Mouse (Mus musculus) liver, embryonic 16.5 days (tissue): ENCODE data around the gene Fdxr. TPM values are rescaled to one million over a fixed set of nuclear protein-coding genes. Genes with fewer than 3 reads are reported as not detected.

ENCODE experiments used
- ATAC-seq: fragments of 200-750 bp; cut with Nextera tagmentation; 2 replicates; pipeline ENCODE4 v1.8.0; 2017; ENCODE audit warnings: low read depth, mild to moderate bottlenecking, moderate number of reproducible peaks, moderate library complexity
- H3K27ac ChIP-seq: fragments of 300-500 bp; sonication (generic); 2 replicates; pipeline ENCODE4 v1.5.1; 2014; ENCODE audit warnings: mild to moderate bottlenecking, low read length
- H3K27me3 ChIP-seq: fragments of 300-500 bp; sonication (generic); 2 replicates; pipeline ENCODE4 v1.6.1; 2014; ENCODE audit warnings: low read depth, low read length, mixed read lengths; ENCODE audit not compliant: control insufficient read depth, insufficient read depth
- H3K36me3 ChIP-seq: fragments of 300-500 bp; sonication (generic); 2 replicates; pipeline ENCODE4 v1.6.1; 2014; ENCODE audit warnings: mild to moderate bottlenecking; ENCODE audit not compliant: control insufficient read depth, insufficient read depth
- H3K4me1 ChIP-seq: fragments of 300-500 bp; sonication (generic); 2 replicates; pipeline ENCODE4 v1.6.1; 2014; ENCODE audit warnings: low read depth, low read length, mixed read lengths; ENCODE audit not compliant: control insufficient read depth
- H3K4me2 ChIP-seq: fragments of 300-500 bp; sonication (generic); 2 replicates; pipeline ENCODE4 v1.6.1; 2014; ENCODE audit warnings: low read depth, low read length, mixed read lengths
- H3K4me3 ChIP-seq: fragments of 300-500 bp; sonication (generic); 2 replicates; pipeline ENCODE4 v1.5.1; 2014; ENCODE audit warnings: low read depth, mild to moderate bottlenecking, low read length
- H3K9ac ChIP-seq: fragments of 300-500 bp; sonication (generic); 2 replicates; pipeline ENCODE4 v1.6.1; 2014; ENCODE audit warnings: low read depth, low read length
- H3K9me3 ChIP-seq: fragments of 300-500 bp; sonication (generic); replicated peaks from 2 replicates; pipeline ENCODE4 v1.6.1; 2016; ENCODE audit warnings: low read length; ENCODE audit not compliant: control insufficient read depth
- WGBS: fragments of 180-500 bp; shearing (Covaris S2); extraction: QIAGEN DNeasy Blood & Tissue Kit; methylation state at CpG from one replicate; pipeline ENCODE4 v1.1.7; 2014; ENCODE audit not compliant: insufficient replicate concordance; 5-methylcytosine and 5-hydroxymethylcytosine counted together
- polyA plus RNA-seq: library from polyadenylated mRNA; unstranded; fragments of >200 nt; fragmentation: Nextera tagmentation; extraction: Ambion mirVana; gene quantifications from 2 replicates; pipeline ENCODE4 v1.2.1, GENCODE M21; 2015

The Fdxr gene
- polyA plus RNA-seq, 1 experiment from 2014 or later, result 21.7 TPM

DNA sequence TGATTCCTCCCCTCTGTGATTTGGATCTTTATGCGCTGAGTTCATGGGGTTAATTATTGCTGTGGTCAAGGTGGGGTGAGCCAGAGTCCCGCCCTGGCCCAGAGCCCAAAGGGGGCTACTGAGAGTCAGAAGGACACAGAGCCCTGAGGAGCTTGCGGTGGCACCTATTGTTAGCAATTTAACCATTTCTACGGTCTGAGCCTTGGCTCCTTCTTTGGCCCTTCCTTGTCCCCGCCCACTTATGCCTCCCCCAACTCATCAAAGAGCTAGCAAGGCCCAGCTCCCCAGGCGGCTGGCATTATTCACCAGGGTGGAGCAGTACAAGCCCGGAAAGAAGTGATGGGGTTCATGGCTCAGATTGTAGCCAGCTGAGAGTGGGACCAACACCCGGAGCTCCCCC, 30.0 kb upstream of the Fdxr start, which contains the start of gene Otop2:
Gene Otop2 (plus strand): TSS at position 301 of the 400 bp plus-strand sequence.
- WGBS, result 29% methylated on average over 8 of the region's 8 CpGs

DNA sequence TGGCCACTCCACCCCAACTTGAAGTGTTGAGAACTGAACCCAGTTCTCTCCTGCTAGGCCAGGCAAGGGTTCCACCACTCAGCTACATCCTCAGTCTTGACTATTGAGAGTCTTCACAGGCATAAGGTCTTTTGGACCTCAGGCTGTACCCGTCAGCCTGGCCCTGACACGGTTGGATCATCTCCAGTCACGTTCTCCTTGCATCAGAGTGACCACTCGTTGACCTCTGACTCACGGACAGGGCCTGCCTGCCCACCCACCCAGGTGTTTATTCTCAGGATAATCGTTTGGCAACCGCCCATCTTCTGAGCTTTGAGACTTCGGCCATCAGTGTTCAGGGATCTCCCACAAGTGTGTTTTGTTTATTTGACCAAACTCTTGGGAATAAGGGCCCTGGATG, 26.3 kb upstream of the Fdxr start:
- Histone ChIP-seq H3K9me3 (no peaks in the 10 kb centered on the region), H3K4me2 (no peak overlapping the region), H3K4me1 (no peaks in the 10 kb centered on the region), H3K9ac (no peak overlapping the region), H3K27ac (no peak overlapping the region), H3K4me3 (no peak overlapping the region), H3K36me3 (no peaks in the 10 kb centered on the region), H3K27me3 (peaks cover 3% of the 10 kb centered on the region; the same call in 1 of the 2 replicates)
- ATAC-seq, result no peak
- 47% methylated on average over 8 of the region's 8 CpGs for WGBS

More for the DNA sequence above, 30.0 kb upstream of the Fdxr start, which contains the start of gene Otop2:
- Histone ChIP-seq H3K4me3 (no peak within 1 kb of the TSS), H3K9me3 (no peaks in the 10 kb centered on the region), H3K4me1 (no peaks in the 10 kb centered on the region), H3K4me2 (no peak within 1 kb of the TSS), H3K36me3 (no peaks in the 10 kb centered on the region), H3K27me3 (no peaks in the 10 kb centered on the region), H3K27ac (no peak within 1 kb of the TSS), H3K9ac (no peak within 1 kb of the TSS)
- no peak for ATAC-seq

DNA sequence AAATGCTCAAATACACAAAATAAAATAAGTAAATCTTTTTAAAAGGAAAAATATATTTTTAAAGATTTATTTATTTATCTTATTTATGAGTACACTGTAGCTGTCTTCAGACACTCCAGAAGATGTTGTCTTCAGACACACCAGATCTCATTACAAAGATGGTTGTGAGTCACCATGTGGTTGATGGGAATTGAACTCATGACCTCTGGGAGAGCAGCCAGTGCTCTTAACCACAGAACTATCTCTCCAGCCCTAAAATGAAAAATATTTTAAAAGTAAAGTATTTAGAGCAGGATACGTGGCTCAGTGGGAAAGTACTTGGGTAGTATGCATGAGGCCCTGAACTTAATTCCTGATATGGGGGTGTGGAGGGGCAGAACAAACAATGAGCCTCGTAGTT, 24.5 kb upstream of the Fdxr start:
- Histone ChIP-seq H3K4me1 (no peaks in the 10 kb centered on the region), H3K9ac (no peak overlapping the region), H3K36me3 (no peaks in the 10 kb centered on the region), H3K4me3 (no peak overlapping the region), H3K27ac (no peak overlapping the region), H3K27me3 (peaks cover 15% of the 10 kb centered on the region; the same call in 1 of the 2 replicates), H3K4me2 (no peak overlapping the region), H3K9me3 (no peaks in the 10 kb centered on the region)
- ATAC-seq, result no peak
- WGBS, result 54% methylated on average over 2 of the region's 2 CpGs

DNA sequence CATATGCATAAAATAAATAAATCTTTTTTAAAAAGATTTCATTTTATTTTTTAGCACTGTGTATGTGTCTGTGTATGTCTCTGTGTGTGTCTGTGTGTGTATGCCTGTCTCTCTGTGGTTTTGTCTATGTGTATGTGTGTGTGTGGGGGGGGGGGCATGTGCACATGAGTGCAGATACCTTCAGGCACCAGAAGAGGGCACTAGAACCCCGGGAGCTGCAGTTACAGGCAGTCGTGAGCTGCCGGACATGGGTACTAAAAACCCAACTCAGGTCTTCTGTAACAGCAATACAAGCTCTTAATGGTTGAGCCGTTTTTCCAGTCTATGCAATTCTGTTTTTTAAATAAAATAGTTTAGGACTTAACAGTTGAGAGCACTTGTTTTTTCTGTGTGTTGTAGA, 23.9 kb upstream of the Fdxr start:
- Histone ChIP-seq H3K27me3 (peaks cover 15% of the 10 kb centered on the region; the same call in 1 of the 2 replicates), H3K36me3 (no peaks in the 10 kb centered on the region), H3K4me1 (no peaks in the 10 kb centered on the region), H3K4me2 (no peak overlapping the region), H3K9ac (no peak overlapping the region), H3K9me3 (no peaks in the 10 kb centered on the region), H3K4me3 (no peak overlapping the region), H3K27ac (no peak overlapping the region)
- whole genome bisulfite sequencing, result 58% methylated on average over 4 of the region's 4 CpGs
- ATAC-seq, result no peak

DNA sequence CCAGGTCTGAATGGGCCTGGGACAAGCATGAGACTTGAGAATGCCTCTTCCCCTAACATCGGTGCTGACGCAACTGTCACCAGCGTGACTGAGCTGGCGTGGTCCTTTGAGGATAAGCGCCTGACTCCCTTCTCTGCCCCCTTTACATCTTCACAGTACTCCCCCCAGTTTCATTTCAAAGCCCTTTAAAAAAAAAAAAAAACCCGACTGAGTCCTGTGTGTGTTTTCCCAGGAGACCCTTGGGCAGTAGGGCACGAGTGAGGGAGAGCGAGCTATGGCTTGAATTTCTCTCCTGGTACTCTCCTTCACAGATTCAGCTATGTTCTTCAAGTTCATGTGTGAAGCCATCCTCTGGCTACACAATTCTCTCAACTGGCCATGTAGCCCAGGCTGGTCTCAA, 21.3 kb upstream of the Fdxr start:
- H3K4me2 ChIP-seq, result 0 out of 2 replicates have a peak overlapping the region, but pooled peaks have one; percentile 49
- no peaks in the 10 kb centered on the region for H3K9me3 ChIP-seq
- no peak for ATAC-seq
- H3K4me3 ChIP-seq, result no peak overlapping the region
- no peaks in the 10 kb centered on the region; the same call in 1 of the 2 replicates for H3K36me3 ChIP-seq
- WGBS, result 41% methylated on average over 8 of the region's 8 CpGs
- H3K27me3 ChIP-seq, result peaks cover 15% of the 10 kb centered on the region; the same call in 1 of the 2 replicates
- no peaks in the 10 kb centered on the region for H3K4me1 ChIP-seq
- no peak overlapping the region for H3K9ac ChIP-seq
- H3K27ac ChIP-seq, result no peak overlapping the region

DNA sequence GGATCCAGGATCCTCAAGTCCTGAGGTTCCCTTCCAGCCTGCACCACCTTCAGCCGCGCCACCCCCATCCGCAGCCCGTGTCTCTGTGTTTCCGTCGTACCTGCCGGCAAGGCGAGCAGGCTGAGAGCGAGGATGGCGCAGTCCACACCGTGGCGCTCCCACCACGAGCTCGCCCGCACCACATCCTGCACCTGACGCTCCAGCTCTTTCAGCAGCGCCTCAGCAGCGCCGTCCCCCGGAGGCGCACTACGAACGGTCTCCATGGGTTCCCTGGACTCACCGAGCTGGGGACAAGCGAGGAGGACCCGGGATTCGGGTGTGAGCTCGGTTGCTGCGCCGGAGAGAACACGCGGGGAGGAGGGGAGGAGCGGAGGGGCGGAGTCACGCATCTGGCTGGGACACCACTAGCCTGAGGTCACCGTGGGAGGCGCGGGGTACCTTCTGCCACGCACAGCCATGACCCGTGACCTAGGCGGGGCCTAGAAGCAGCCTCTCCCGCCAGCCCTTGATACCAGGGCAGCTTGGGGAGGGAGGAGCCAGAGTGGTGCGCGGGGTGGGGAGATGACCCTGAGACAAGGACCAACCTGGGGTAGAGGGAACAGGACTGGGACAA, 20.5 kb upstream of the Fdxr start, which contains the start of gene Fads6:
Gene Fads6 (minus strand): TSS at position 450 of the 613 bp plus-strand sequence.
- Histone ChIP-seq H3K9ac (peak within 1 kb of the TSS; percentile 57), H3K4me3 (peak within 1 kb of the TSS; percentile 55), H3K36me3 (no peaks in the 10 kb centered on the region; the same call in 1 of the 2 replicates), H3K4me1 (no peaks in the 10 kb centered on the region), H3K27ac (peak within 1 kb of the TSS; percentile 50), H3K4me2 (peak within 1 kb of the TSS; percentile 49), H3K9me3 (no peaks in the 10 kb centered on the region), H3K27me3 (peaks cover 15% of the 10 kb centered on the region; the same call in 1 of the 2 replicates)
- ATAC-seq, result peak; percentile 74
- WGBS, result under 1% methylated on average over 44 of the region's 44 CpGs

DNA sequence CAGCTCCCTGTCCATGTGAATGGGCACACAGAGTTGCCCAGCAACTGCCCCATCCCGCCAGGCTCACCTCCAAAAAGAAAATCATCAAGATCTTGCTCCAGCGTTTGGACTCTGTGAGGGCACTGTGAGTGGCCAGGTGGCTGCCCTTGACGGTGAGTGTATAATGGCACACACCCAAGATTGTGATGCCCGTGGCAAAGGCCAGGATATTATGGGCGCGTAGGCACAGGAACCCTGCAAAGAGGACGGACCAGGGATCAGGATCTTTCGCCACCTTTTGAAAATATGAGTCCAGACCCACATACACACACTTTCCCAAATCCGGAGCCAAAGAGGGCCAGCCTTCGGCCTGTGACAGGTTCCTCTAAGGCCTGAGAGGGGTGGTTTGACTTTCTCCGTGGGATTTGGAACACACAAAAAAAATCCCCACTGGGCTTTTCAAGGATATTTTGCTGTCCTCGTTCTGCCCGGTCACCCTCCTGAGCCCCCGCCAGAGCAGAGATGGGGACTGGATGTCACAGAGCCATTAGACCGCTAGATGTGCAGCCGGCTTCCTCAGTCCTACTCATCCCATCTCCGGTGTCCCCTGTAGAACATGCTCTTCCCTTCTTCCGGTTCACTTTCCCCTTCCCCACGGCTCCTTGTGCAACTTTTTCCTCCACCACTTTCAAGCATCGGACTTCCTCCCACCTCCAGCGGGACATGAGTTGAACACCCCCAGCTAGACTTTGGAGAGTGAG, 19.8 kb upstream of the Fdxr start:
- H3K9me3 ChIP-seq, result no peaks in the 10 kb centered on the region
- WGBS, result 48% methylated on average over 21 of the region's 21 CpGs
- peak overlapping the region; percentile 57 for H3K9ac ChIP-seq
- H3K4me3 ChIP-seq, result peak overlapping the region; percentile 55
- H3K27ac ChIP-seq, result peak overlapping the region; percentile 50
- H3K4me1 ChIP-seq, result peaks cover 2% of the 10 kb centered on the region
- H3K27me3 ChIP-seq, result peaks cover 15% of the 10 kb centered on the region; the same call in 1 of the 2 replicates
- H3K4me2 ChIP-seq, result peak overlapping the region; percentile 49
- no peaks in the 10 kb centered on the region; the same call in 1 of the 2 replicates for H3K36me3 ChIP-seq
- no peak for ATAC-seq

DNA sequence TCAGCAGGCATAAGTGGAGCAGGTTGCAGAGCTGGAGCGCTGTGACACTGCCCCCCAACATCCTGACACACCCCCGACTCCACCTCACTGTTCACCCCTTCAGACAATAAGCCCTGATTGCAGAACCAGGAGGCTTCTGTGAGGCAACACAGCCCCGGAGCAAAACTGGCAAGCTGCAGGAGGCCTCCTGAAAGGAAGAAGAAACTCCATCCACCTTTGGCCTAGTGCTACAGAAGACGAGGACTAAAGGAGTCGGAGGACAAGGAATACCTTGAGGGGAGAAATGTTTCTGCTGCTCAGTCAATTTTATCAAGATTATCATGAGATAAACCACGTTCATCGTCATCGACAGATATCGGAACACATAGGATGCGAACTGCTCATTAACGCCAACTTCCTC, 19.1 kb upstream of the Fdxr start:
- WGBS, result 61% methylated on average over 11 of the region's 11 CpGs
- Histone ChIP-seq H3K4me3 (peak overlapping the region; percentile 55), H3K4me1 (peaks cover 5% of the 10 kb centered on the region), H3K27me3 (peaks cover 15% of the 10 kb centered on the region; the same call in 1 of the 2 replicates), H3K4me2 (peak overlapping the region; percentile 49), H3K27ac (no peak overlapping the region), H3K9ac (no peak overlapping the region), H3K36me3 (no peaks in the 10 kb centered on the region; the same call in 1 of the 2 replicates), H3K9me3 (no peaks in the 10 kb centered on the region)
- no peak for ATAC-seq
